Comparison of ENCODE assay signal across 13 mouse cellular contexts in the genomic region with DNA sequence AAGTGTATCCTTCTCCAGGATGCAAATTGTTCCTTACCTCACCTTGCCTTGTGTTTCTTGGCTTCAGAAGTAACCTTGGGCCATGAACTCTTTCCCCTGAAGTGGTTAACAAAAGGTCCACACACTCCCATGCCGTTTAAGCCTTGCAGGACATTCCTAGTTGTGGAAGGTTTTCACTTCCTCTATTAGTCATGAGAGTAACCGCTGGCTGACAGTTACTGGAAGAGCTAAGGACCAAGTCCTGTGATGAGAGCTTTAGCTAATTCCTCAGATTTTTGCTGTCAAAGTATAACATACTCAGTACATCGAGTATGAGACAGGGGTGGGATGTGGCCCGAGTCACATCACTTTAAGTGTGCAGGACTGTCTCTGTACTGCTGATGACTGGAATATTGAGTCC.
DNase-seq lines count a peak whose midpoint lies in the region; ATAC-seq and TF ChIP-seq lines count a peak whose summit lies in the region.
"Had no signal": no experiment of that assay in that cellular context is flagged by ENCODE, and none has a peak within 500 bp of the region (broad histone marks: within the 10 kb centered on the region; RNA-seq: fewer than 3 reads in every experiment).

No protein-coding gene starts in this region.

- no peaks in the 10 kb centered on the region for H3K9me3 ChIP-seq in kidney, postnatal 0 days (replicated peaks; ENCODE audit: low read length)
- no peaks in the 10 kb centered on the region for H3K9me3 ChIP-seq in midbrain, embryonic 14.5 days (ENCODE audit: control insufficient read depth, low read length)
- H3K9me3 ChIP-seq: forebrain, embryonic 12.5 days; liver, embryonic 15.5 days; megakaryocyte, embryonic 14.5 days had no signal

- WGBS in kidney, postnatal 0 days = 29% methylated on average over 4 of the region's 4 CpGs
- WGBS in midbrain, embryonic 14.5 days = 82% methylated on average over 4 of the region's 4 CpGs

- CTCF ChIA-PET in Patski (lab: Charles Lee) = interaction anchor here (0.8 to 1.9 kb wide), 3 partner anchors 13 to 75 kb away, joined by 4 to 6 read pairs (median 4); no protein-coding TSS in a partner anchor

- ATAC-seq in kidney, postnatal 0 days (replicated peaks; ENCODE audit: low FRiP score, low read depth) = no peak
- peak; percentile 61 for ATAC-seq in Patski
- ATAC-seq in midbrain, embryonic 14.5 days (ENCODE audit: low FRiP score, low TSS enrichment) = no peak
- ATAC-seq: activated CD4-positive, CD25-positive, alpha-beta regulatory T cell, adult 4 months had no signal

- no peaks in the 10 kb centered on the region for H3K36me3 ChIP-seq in kidney, postnatal 0 days (ENCODE audit: insufficient read depth, low read length)
- no peaks in the 10 kb centered on the region for H3K36me3 ChIP-seq in midbrain, embryonic 14.5 days (ENCODE audit: control insufficient read depth, insufficient read depth, low read length)
- H3K36me3 ChIP-seq: forebrain, embryonic 12.5 days; liver, embryonic 15.5 days had no signal

- POLR2A ChIA-PET in Patski (lab: Charles Lee) = interaction anchor here (0.9 to 1.2 kb wide), 4 partner anchors 12 to 102 kb away, joined by 3 to 7 read pairs (median 4); no protein-coding TSS in a partner anchor

- H3K27ac ChIP-seq in kidney, postnatal 0 days = no peak overlapping the region
- H3K27ac ChIP-seq in midbrain, embryonic 14.5 days (replicated peaks; ENCODE audit: low read depth, low read length) = peak overlapping the region; percentile 99
- H3K27ac ChIP-seq: liver, embryonic 15.5 days had no signal

- no peak overlapping the region for H3K4me3 ChIP-seq in kidney, postnatal 0 days (replicated peaks; ENCODE audit: low read depth, low read length)
- no peak overlapping the region for H3K4me3 ChIP-seq in midbrain, embryonic 14.5 days (replicated peaks; ENCODE audit: low read depth, low read length)
- H3K4me3 ChIP-seq: forebrain, embryonic 12.5 days; liver, embryonic 15.5 days; megakaryocyte, embryonic 14.5 days had no signal

- H3K4me1 ChIP-seq in kidney, postnatal 0 days (replicated peaks; ENCODE audit: insufficient read depth, low read length) = peaks cover 42% of the 10 kb centered on the region
- peaks cover 44% of the 10 kb centered on the region for H3K4me1 ChIP-seq in midbrain, embryonic 14.5 days (ENCODE audit: control insufficient read depth, insufficient read depth, low read length)
- H3K4me1 ChIP-seq: liver, embryonic 15.5 days had no signal

- no peaks in the 10 kb centered on the region for H3K27me3 ChIP-seq in kidney, postnatal 0 days (ENCODE audit: insufficient read depth, low read length)
- H3K27me3 ChIP-seq in Patski = no peaks in the 10 kb centered on the region
- H3K27me3 ChIP-seq in midbrain, embryonic 14.5 days (ENCODE audit: control insufficient read depth, insufficient read depth, low read length) = no peaks in the 10 kb centered on the region
- H3K27me3 ChIP-seq: forebrain, embryonic 12.5 days; liver, embryonic 15.5 days; megakaryocyte, embryonic 14.5 days had no signal

- H3K4me2 ChIP-seq in kidney, postnatal 0 days (ENCODE audit: low read length) = no peak overlapping the region
- H3K4me2 ChIP-seq in midbrain, embryonic 14.5 days (ENCODE audit: low read length) = no peak overlapping the region
- H3K4me2 ChIP-seq: forebrain, embryonic 12.5 days; liver, embryonic 15.5 days had no signal

- in situ Hi-C loops in Patski (cut with MboI; ENCODE audit: low pct_unique_long_range_greater_than_20kb) = no loop called here

- H3K9ac ChIP-seq in kidney, postnatal 0 days (ENCODE audit: low read depth, low read length) = no peak overlapping the region
- no peak overlapping the region for H3K9ac ChIP-seq in midbrain, embryonic 14.5 days (replicated peaks; ENCODE audit: low read length)
- H3K9ac ChIP-seq: liver, embryonic 15.5 days had no signal

- DNase-seq in kidney, postnatal 0 days (ENCODE audit: low spot score) = peak; percentile 82
- no peak for DNase-seq in kidney, adult 8-10 months
- peak; percentile 43 for DNase-seq in Patski (ENCODE audit: low read depth, low spot score)
- peak; percentile 67 for DNase-seq in fibroblast of lung, adult 2 months (ENCODE audit: low read depth)
- no peak for DNase-seq in midbrain, embryonic 14.5 days
- DNase-seq in embryo, embryonic 9.5 days (ENCODE audit: extremely low spot score) = no peak
- DNase-seq in left cerebral cortex, adult 18-20 months (ENCODE audit: low spot score in 2 of 2) = no peak
- DNase-seq: heart, postnatal 4 days; kidney, postnatal 4 days had no signal

- TF ChIP-seq CTCF in kidney, postnatal 0 days (IDR thresholded peaks at IDR 0.05; ENCODE audit: low read depth) = no peak
- no peak for TF ChIP-seq CTCF in Patski (IDR thresholded peaks at IDR 0.05)

Comparison
In these comparisons a context has a peak if more than half of its experiments do, and no peak if none do; other contexts are left out.
1. DNase-seq: peak in kidney, postnatal 0 days (single experiment), Patski (single experiment) and fibroblast of lung, adult 2 months (single experiment); none in kidney, adult 8-10 months (0 of 2), midbrain, embryonic 14.5 days (single experiment), embryo, embryonic 9.5 days (single experiment) and left cerebral cortex, adult 18-20 months (0 of 2).